Mouse (Mus musculus): ENCODE measurements around the gene Lexm.
A peak's percentile ranks its signal among the peaks of the same experiment; 100 is the strongest.

The Lexm gene

DNA sequence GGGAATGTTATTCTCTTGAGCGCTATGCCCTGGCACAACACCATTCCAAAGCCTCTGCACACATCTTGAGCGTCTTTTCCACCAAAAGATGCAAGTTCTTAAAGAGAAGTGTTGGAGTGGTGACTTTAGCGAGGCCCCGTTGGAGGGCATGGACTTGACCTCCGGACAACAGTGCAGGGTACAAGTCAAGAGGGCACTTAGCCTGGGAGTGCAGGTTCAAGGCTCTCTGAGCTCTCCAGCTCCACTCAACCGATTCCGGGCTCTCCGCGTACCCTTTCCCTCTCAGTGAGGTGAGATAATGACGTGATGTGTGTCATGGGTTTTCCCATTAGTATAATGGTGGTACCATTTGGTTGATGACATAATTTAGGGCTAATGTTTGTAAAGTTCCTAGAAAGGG lies 7.2 kb upstream of the Lexm start:
- no peak for DNase-seq (ENCODE audit: low read depth)

- DNase-seq (ENCODE audit: low read depth), result no peak
Observed at GRCm38 (mm10) chr4:106622712-106623111, 5.7 kb upstream of the Lexm start.

DNA sequence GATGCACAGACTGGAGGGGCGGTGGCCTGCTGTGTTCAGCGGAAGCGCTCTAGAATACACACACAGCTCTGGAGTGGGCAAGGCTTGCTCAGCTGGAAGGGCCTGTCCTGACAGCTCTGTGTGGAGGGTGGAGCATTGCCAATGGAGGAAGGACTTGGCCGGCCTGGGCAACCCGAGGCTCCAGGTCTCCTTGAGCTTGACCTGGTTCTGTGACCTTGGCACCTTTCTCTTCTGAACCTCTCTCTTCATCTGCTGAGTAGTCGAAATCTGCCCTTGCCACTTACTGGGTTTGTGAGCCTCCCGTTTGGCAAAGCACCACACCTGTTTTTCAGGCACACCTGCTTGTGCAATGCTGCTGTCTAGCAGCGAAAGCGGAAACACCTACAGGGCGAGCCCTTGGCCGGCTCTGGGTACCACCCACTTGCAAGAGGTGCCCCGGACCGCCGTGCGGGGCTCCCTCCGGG lies 5.0 kb upstream of the Lexm start, which contains the start of gene Ttc22:
Gene Ttc22, plus strand, starts transcription at position 403 of the 464 bp plus-strand sequence.
- DNase-seq (ENCODE audit: low read depth), result no peak

DNA sequence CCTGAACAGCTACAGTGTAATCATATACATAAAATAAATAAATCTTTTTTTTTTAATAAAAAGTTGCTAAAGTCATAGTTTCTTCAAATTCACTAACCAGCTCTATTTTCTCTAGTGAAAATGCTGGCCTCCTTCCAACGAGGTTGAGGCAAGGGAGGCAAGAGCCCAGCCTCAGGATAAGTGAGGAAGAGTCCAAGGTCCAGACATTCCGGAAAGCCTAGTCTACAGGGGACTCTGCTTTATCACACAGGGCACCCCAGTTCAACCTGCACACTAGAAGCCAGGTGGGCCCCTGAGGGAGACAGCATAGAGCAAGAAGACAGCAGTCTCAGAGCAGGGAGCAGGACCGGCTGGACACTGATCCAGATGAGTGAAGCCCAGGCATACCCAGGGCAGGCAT lies 4.4 kb upstream of the Lexm start:
- no peak for DNase-seq (ENCODE audit: low read depth)

DNA sequence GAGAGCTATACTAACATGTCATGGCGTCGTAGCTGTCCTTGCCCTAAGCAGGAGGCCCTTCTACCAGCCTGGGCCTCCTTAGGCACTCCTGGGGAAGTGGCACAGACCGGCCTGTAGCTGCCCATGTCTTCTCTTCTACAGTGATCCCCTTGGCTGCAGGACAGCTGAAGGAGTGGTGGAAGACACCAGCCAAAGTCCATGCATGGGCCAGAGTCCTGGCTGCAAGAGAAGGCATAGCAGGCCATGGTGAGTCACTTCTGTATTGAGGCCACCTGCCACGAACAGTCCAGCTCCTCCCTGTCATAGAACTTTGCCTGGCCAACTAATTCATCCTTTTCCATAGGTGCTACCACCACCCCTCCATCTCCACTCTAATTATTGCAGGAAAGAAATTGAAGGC lies 1.9 kb upstream of the Lexm start:
- no peak for DNase-seq (ENCODE audit: low read depth)

- no peak for DNase-seq (ENCODE audit: low read depth)
Observed at GRCm38 (mm10) chr4:106615637-106616036, 1.4 kb downstream of the Lexm start.

DNA sequence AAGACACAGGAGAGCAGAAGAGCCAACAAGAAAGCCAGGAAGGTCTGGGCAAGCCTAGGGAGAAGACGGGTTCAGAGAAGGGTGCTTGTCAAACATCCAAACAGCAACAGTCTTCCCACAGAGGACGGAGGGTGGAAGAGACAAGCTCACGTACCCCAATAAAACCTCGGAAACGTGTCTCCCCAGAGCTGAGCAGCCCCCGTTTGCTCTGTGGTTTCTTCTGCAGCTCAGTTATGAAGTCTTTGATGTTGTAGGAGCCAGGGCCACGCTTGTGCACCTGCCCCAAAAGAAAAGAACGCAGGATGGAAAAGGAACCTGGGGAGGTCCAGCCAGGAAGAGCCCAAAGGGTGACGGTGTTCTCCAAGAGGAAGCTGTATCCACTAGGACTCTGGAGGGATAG lies 2.2 kb downstream of the Lexm start:
- DNase-seq (ENCODE audit: low read depth), result no peak

GRCm38 (mm10) chr4:106614180-106614797 lies 2.8 kb downstream of the Lexm start:
- peak; percentile 69 for DNase-seq (ENCODE audit: low read depth)

DNA sequence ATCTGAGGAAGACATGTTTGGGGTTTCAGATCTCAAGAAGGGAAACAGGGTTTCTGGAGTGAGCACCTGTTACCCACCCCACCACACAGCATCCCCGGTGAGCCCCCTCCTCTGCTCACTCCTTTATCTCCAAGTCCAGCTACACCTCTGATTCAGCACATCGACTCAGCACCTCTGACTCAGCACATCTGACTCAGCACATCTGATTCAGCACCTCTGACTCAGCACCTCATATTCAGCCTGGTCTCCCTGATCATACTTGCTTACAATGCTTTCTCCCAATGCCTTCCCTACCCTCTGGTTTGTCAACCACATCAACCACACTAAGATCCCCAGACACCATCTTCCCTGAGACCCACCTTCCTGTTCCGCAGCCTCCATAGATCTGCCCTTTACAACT lies 3.5 kb downstream of the Lexm start:
- DNase-seq (ENCODE audit: low read depth), result peak; percentile 81

GRCm38 (mm10) chr4:106613105-106613504 lies 3.9 kb downstream of the Lexm start:
- no peak for DNase-seq (ENCODE audit: low read depth)

- DNase-seq (ENCODE audit: low read depth), result no peak
Observed at GRCm38 (mm10) chr4:106607905-106608304, 9.1 kb downstream of the Lexm start.

- no peak for DNase-seq (ENCODE audit: low read depth)
Observed at GRCm38 (mm10) chr4:106606639-106607554, 10.1 kb downstream of the Lexm start.

DNA sequence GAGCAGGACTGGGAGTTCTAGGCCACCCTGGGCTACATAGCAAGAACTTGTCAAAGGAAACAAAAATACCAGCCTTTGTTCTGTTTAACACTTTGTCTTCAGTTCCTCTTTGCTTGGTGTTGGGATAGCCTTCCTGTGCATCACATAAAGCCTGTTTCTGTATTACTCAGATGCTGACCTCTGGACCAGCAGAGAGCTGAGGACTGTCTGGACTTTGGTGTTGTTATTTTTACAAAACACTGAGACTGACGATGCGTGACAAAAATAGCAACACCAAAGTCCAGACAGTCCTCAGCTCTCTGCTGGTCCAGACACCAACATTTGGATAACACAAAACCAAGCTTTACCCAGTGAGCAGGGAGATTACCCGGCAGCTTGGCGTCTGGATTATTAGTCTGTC lies 16.3 kb downstream of the Lexm start:
- DNase-seq (ENCODE audit: low read depth), result no peak

- peak; percentile 56 for DNase-seq (ENCODE audit: low read depth)
Observed at GRCm38 (mm10) chr4:106599415-106599814, 17.6 kb downstream of the Lexm start.

- no peak for DNase-seq (ENCODE audit: low read depth)
Observed at GRCm38 (mm10) chr4:106597741-106598140, 19.3 kb downstream of the Lexm start.

DNA sequence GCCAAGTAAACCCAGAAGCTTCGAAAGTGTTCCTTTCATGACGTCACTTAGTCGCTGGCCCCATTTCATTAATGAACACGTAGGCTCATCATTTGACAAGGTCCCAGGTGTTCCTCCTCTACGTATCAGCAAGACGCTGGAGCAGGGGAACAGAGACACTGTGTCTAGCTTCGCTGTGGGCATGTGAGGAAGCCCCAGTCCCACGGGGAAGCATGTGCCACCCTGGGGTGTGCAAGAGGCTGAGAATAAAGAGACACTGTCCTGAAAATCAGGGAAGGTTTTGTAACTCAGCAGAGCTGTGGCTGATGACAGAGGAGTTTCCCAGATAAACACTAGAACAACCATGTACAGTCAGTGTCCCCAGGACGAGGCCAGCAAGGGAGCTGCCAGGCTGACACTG lies 20.0 kb downstream of the Lexm start:
- no peak for DNase-seq (ENCODE audit: low read depth)

DNA sequence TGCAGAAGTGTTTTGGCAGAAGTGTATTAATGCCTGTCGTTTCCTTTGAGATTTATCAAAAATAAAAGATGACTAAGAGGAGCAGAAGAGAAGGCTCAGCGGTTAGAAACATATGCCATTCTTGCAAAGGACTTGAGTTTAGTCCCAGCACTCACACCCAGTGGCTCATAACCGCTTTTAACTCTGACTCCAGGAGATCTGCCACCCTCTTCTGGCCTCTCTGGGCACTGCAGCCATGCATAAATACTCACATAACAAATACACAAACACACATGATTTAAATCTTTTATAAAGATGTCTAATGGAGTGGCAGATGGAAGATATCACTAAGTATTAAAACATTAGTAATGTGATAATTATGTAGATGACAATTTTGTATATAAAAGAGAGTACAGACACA lies 20.8 kb downstream of the Lexm start:
- peak; percentile 25 for DNase-seq (ENCODE audit: low read depth)

- peak; percentile 25 for DNase-seq (ENCODE audit: low read depth)
Observed at GRCm38 (mm10) chr4:106593636-106594035, 23.4 kb downstream of the Lexm start.

GRCm38 (mm10) chr4:106590871-106591270 lies 26.2 kb downstream of the Lexm start:
- no peak for DNase-seq (ENCODE audit: low read depth)

DNA sequence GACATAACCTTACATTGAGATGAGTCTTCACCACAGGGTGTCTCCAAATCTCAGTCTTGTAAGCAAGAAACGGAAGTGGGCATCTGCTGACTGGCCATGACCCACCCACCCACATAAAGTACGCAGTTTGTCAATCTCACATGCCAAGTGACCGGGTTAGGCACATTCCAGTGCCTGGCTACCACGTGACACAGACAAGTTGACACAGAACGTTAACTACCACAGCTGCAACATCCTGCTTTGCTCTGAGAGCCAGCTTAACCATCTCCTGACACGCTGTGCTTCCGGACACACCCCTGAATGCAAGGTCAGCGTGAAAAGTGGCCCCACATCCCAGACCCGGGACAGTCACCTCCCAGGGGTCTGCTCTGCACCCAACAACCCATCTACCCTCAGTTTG lies 26.9 kb downstream of the Lexm start:
- no peak for DNase-seq (ENCODE audit: low read depth)

- no peak for DNase-seq (ENCODE audit: low read depth)
Observed at GRCm38 (mm10) chr4:106587075-106587474, 30.0 kb downstream of the Lexm start.

DNA sequence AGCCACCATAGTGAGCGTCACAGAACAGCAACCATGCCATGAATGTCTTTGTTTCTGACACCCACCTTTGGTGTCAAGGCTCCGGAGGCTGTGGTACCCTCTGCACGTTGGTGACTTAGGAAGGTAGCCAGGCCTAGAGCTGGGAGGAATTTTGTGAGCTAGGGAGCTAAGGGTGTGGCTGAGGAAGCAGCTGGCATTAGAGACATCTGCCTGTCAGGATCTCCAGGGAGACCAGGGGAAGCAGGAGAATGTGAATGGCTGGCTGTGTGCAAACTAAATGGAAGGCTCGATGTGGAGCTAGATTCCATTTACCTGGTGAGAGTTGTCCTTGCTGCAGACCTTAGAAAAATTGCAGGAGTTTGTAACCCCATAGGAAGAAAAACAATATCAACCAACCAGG lies 32.4 kb downstream of the Lexm start:
- DNase-seq (ENCODE audit: low read depth), result no peak

GRCm38 (mm10) chr4:106582428-106583153 lies 34.5 kb downstream of the Lexm start:
- peak; percentile 32 for DNase-seq (ENCODE audit: low read depth)
